Mouse (Mus musculus): ENCODE data around the gene Thg1l. TPM values are rescaled to one million over a fixed set of nuclear protein-coding genes. Genes with fewer than 3 reads are reported as not detected.
A peak's percentile ranks its signal among the peaks of the same experiment; 100 is the strongest.

The Thg1l gene
- polyA plus RNA-seq (2015; fragmentation: Nextera tagmentation; extraction: Ambion mirVana): 11.2 and 11.8 TPM in 2 replicates

DNA sequence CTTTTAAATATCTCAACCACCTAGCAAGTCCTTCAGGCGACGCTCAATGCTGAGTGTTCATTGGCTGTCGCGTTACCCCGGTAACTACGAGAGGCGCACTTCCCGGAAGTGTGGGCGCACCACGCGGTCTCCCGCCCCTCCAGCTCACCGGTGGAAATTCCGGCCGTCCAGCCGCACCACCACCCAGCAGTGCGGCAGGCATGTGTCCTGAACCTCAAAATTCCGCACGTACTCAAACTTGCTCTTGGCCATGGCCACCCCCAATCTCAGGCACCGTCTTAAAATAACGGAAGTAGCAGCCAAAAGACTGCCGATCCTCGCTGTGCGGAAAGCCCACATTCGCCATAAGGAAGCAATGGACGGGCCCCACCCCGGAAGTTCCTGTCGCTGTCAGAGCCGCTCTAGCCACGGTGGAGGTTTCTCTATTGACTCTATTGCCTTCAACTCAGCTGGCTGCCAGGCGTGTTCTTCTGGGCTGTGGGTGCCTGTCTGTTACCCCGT, at the start of gene Thg1l:
Gene Thg1l (minus strand): TSS at position 368 of the 501 bp plus-strand sequence.
- under 1% methylated on average over 32 of the region's 32 CpGs for WGBS
- H3K4me2 ChIP-seq: peak within 1 kb of the TSS; percentile 64
- H3K36me3 ChIP-seq: peaks cover 12% of the 10 kb centered on the region; the same call in 1 of the 2 replicates
- H3K27ac ChIP-seq: peak within 1 kb of the TSS; percentile 81
- no peaks in the 10 kb centered on the region for H3K27me3 ChIP-seq (replicated peaks)
- H3K4me3 ChIP-seq (replicated peaks): peak within 1 kb of the TSS; percentile 80
- ATAC-seq (ENCODE audit: insufficient read depth, low FRiP score, low read depth): peak; percentile 98
- no peak within 1 kb of the TSS for H3K9ac ChIP-seq
- H3K4me1 ChIP-seq: peaks cover 3% of the 10 kb centered on the region; the same call in 1 of the 2 replicates
- no peaks in the 10 kb centered on the region for H3K9me3 ChIP-seq

DNA sequence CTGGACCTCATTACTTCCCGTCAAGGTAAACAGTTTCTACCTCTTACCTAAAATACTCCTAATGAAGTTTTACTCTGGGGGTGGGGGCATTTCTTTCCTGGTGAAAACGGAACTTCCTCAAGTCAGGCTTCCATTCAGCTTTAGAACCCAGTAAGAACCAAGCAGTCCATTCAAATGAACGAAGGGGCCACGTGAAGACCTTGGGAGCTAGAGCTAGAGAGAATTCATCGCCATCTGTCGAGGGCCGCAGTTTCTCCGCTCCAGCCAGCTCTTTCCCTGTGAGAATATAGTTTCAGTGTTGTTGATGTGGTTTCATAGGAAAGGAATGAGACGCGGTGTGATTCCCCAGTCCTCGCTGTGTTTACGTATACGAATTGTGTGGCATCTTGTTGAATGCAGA, 36.8 kb upstream of the Thg1l start:
- Histone ChIP-seq H3K36me3 (no peaks in the 10 kb centered on the region), H3K9me3 (no peaks in the 10 kb centered on the region), H3K4me1 (0 out of 2 replicates have a peak, but pooled peaks cover 6% of the 10 kb centered on the region), H3K27me3 (replicated peaks) (no peaks in the 10 kb centered on the region), H3K9ac (no peak overlapping the region), H3K27ac (no peak overlapping the region), H3K4me3 (replicated peaks) (peak overlapping the region; percentile 32), H3K4me2 (peak overlapping the region; percentile 62)
- ATAC-seq (ENCODE audit: insufficient read depth, low FRiP score, low read depth): no peak
- 38% methylated on average over 13 of the region's 13 CpGs for WGBS

DNA sequence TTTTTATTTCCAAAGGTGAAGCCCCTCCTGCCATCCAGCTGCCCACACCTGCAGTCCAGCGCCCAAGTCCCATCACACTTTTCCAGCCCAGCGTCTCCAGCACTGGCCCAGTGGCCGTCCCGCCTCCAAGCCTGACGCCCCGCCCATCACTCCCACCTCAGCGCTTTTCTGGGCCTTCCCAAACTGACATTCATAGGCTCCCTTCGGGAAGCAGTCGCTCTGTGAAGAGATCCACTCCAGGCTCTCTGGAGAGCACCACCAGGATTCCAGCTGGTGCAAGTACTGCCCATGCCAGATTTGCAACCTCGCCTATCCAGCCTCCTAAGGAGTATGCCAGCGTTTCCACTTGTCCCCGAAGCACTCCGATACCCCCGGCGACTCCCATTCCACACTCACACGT, 36.3 kb upstream of the Thg1l start:
- peak overlapping the region; percentile 32 for H3K4me3 ChIP-seq (replicated peaks)
- no peak overlapping the region for H3K9ac ChIP-seq
- no peak; the same call in 1 of the 2 replicates for ATAC-seq (ENCODE audit: insufficient read depth, low FRiP score, low read depth)
- WGBS: 5% methylated on average over 16 of the region's 16 CpGs
- no peaks in the 10 kb centered on the region for H3K27me3 ChIP-seq (replicated peaks)
- H3K9me3 ChIP-seq: no peaks in the 10 kb centered on the region
- H3K4me1 ChIP-seq: 0 out of 2 replicates have a peak, but pooled peaks cover 6% of the 10 kb centered on the region
- no peak overlapping the region for H3K27ac ChIP-seq
- no peaks in the 10 kb centered on the region for H3K36me3 ChIP-seq
- H3K4me2 ChIP-seq: peak overlapping the region; percentile 62

DNA sequence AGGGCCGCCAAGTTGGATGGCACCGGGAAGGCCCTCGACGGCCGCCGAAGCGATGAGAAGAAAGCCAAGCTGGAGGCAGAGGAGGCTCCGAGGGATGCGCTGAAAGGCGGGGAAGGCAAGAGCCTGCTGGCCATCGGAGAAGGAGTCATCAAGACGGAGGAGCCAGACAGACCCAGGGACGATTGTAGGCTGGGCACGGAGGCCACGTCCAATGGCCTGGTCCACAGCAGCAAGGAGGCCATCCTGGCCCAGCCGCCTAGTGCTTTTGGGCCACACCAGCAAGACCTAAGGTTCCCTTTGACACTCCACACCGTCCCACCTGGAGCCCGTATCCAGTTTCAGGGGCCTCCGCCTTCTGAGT, 25.6 kb upstream of the Thg1l start:
- WGBS: 43% methylated on average over 19 of the region's 19 CpGs
- peak overlapping the region; percentile 64 for H3K4me3 ChIP-seq (replicated peaks)
- H3K9ac ChIP-seq: peak overlapping the region; percentile 81
- H3K27me3 ChIP-seq (replicated peaks): no peaks in the 10 kb centered on the region
- no peak for ATAC-seq (ENCODE audit: insufficient read depth, low FRiP score, low read depth)
- peak overlapping the region; percentile 93 for H3K4me2 ChIP-seq
- H3K27ac ChIP-seq: peak overlapping the region; percentile 16; the same call in 1 of the 2 replicates
- H3K4me1 ChIP-seq: peaks cover 14% of the 10 kb centered on the region; the same call in 1 of the 2 replicates
- no peaks in the 10 kb centered on the region for H3K9me3 ChIP-seq
- H3K36me3 ChIP-seq: no peaks in the 10 kb centered on the region

DNA sequence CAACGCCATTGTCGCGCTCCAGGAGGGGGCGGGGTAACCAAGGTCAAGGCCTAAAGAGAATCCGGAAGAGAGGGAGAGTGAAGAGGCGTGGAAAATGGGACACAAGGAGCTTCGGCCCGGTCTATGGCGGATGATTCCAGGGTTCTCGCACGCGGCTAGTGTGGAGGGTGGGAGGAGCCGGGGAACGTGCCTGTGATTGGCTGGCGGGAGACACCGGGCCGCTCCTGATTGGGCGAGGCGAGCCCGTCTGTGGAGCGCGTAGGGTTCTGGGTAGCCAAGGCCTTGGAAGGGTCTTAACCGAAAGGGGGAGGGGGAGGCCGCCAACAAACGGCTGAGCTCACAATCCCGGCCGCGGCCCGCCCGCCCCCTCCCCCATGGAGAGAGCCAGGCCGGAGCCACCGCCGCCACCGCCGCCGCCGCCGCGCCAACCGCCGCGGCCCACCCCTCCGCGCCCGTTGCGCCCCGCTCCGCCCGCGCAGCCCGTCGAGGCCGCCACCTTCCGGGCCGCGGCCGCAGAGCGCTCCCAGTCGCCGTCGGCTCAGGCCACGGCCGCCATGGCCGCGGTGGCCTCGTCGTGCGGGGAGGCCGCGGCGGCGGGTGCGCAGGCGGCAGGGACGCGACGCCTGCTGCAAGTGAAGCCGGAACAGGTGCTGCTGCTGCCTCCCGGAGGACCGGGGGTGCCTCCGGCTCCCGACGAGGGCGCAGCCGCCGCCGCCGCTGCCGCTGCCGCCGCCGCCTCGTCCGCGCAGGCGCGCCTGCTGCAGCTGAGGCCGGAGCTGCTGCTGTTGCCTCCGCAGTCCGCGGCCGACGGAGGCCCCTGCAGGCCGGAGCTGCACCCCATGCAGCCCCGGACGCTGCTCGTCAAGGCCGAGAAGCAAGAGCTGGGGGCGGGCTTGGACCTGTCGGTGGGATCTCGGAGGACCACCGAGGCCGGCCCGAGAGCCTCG, 24.9 kb upstream of the Thg1l start, which contains the start of gene Sox30:
Gene Sox30 (plus strand): TSS at position 365 of the 947 bp plus-strand sequence.
- ATAC-seq (ENCODE audit: insufficient read depth, low FRiP score, low read depth): peak; percentile 89
- H3K9ac ChIP-seq: peak within 1 kb of the TSS; percentile 81
- WGBS: 11% methylated on average over 101 of the region's 115 CpGs
- peak within 1 kb of the TSS; percentile 16 for H3K27ac ChIP-seq
- H3K9me3 ChIP-seq: no peaks in the 10 kb centered on the region
- peak within 1 kb of the TSS; percentile 64 for H3K4me3 ChIP-seq (replicated peaks)
- H3K4me2 ChIP-seq: peak within 1 kb of the TSS; percentile 93
- no peaks in the 10 kb centered on the region for H3K27me3 ChIP-seq (replicated peaks)
- H3K36me3 ChIP-seq: no peaks in the 10 kb centered on the region
- H3K4me1 ChIP-seq: peaks cover 14% of the 10 kb centered on the region; the same call in 1 of the 2 replicates

DNA sequence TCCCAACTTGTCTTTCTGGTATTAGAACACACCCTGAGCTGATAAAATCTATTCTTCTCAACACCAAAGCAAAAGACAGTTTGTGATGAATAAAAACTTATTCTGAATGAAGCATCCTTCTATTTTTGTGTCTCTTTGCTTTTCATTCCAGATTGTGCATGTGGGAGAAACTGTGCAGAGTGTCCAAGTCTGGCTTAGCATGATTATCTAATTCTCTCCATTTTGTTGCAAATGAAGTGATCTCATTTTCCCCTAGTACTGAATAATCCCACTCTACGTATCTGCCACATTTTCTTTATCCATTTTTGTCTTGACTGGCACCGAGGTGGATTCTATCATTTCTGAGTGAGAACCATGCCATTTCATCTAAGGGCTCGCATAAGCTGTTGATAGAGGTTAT, 20.8 kb upstream of the Thg1l start:
- H3K4me2 ChIP-seq: no peak overlapping the region
- H3K4me1 ChIP-seq: peaks cover 12% of the 10 kb centered on the region; the same call in 1 of the 2 replicates
- H3K27ac ChIP-seq: no peak overlapping the region
- WGBS: 78% methylated on average over 3 of the region's 3 CpGs
- no peaks in the 10 kb centered on the region for H3K36me3 ChIP-seq
- ATAC-seq (ENCODE audit: insufficient read depth, low FRiP score, low read depth): no peak
- no peak overlapping the region for H3K4me3 ChIP-seq (replicated peaks)
- H3K9ac ChIP-seq: no peak overlapping the region
- H3K9me3 ChIP-seq: no peaks in the 10 kb centered on the region
- H3K27me3 ChIP-seq (replicated peaks): no peaks in the 10 kb centered on the region

DNA sequence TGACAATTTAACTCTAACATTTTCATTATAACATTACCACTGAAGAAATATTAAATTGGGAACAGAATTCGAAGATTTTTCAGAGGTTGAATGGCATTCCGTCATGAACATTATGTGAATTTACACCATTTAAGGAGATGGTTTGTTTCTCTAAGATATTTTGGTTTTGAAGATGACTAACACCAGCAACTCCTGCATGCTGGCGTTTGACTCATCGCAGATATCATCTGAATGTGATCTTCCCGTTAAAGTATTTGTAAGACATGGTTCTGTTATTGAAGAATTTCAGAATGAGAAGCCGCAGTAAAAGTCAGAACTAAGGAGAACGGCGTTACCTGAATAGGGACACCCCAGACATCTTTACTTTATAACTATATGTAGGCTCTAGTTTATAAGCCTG, 19.2 kb upstream of the Thg1l start:
- no peak for ATAC-seq (ENCODE audit: insufficient read depth, low FRiP score, low read depth)
- Histone ChIP-seq H3K9ac (no peak overlapping the region), H3K27ac (no peak overlapping the region), H3K27me3 (replicated peaks) (no peaks in the 10 kb centered on the region), H3K4me1 (no peaks in the 10 kb centered on the region), H3K4me3 (replicated peaks) (no peak overlapping the region), H3K36me3 (no peaks in the 10 kb centered on the region), H3K4me2 (no peak overlapping the region), H3K9me3 (no peaks in the 10 kb centered on the region)
- 83% methylated on average over 8 of the region's 8 CpGs for WGBS

DNA sequence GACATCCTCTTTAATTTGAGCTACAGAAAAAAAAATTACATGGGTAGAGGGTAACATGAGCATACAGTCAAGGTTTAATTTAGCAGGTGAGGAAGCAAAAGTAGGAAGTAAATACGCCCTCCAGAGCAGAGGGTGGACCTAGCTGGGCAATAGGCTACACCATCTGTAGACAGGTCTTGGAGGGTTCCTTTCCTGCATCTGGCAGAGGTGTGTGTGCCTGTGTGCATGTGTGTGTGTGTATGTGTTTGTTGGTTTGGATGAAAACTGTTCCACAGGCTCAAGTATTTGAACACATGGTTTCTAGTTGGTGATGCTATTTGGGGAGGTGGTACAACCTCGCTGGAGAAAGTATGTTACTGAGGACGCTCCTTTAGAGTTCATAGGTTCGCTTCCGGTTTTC, 18.3 kb upstream of the Thg1l start:
- Histone ChIP-seq H3K27me3 (replicated peaks) (no peaks in the 10 kb centered on the region), H3K36me3 (no peaks in the 10 kb centered on the region), H3K4me3 (replicated peaks) (no peak overlapping the region), H3K9ac (no peak overlapping the region), H3K4me2 (no peak overlapping the region), H3K9me3 (no peaks in the 10 kb centered on the region), H3K4me1 (no peaks in the 10 kb centered on the region), H3K27ac (no peak overlapping the region)
- 84% methylated on average over 5 of the region's 5 CpGs for WGBS
- ATAC-seq (ENCODE audit: insufficient read depth, low FRiP score, low read depth): no peak

DNA sequence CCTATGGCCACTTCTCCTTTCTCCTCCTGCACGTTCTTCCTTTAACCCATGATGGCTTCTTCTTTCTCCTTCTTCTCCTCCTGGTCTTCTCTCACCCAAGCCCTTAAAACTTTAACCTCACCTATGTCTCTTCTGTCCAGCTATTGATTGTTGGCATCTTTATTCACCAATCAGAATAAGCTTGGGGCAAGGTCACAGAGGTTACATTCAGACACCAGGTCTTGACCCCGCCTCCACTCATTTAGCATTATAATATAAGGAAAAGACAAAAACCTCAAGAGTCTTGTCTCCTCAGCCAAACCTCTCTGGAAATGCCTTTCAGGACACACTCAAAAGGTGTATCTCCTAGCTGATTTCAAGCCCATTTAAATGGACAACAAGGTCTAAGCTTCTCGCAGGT, 13.2 kb upstream of the Thg1l start:
- ATAC-seq (ENCODE audit: insufficient read depth, low FRiP score, low read depth): no peak
- Histone ChIP-seq H3K4me3 (replicated peaks) (no peak overlapping the region), H3K4me2 (no peak overlapping the region), H3K9ac (no peak overlapping the region), H3K27me3 (replicated peaks) (no peaks in the 10 kb centered on the region), H3K36me3 (no peaks in the 10 kb centered on the region), H3K9me3 (no peaks in the 10 kb centered on the region), H3K27ac (no peak overlapping the region), H3K4me1 (no peaks in the 10 kb centered on the region)
- WGBS: 88% methylated on average over 3 of the region's 3 CpGs

DNA sequence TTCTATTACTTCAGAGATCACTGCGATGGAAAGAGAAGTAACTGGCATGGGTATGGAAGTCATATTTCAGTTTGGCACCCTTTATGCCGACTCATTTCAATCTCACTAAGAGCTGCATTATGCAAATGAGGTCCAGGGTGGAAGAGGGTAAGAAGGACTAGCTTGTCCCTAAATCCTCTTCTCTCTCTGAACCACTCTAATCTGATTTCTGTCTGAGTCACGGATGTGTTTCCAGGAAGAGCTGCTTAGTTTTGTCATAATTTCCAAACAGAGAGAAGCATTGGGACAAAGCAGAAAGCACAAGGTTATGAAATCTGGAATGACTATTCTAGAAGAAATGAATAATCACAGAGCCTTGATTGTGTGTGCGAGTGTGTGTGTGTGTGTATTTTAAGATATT, 11.6 kb upstream of the Thg1l start:
- H3K9ac ChIP-seq: no peak overlapping the region
- WGBS: 76% methylated on average over 4 of the region's 4 CpGs
- H3K9me3 ChIP-seq: no peaks in the 10 kb centered on the region
- no peaks in the 10 kb centered on the region for H3K36me3 ChIP-seq
- H3K27ac ChIP-seq: no peak overlapping the region
- no peak for ATAC-seq (ENCODE audit: insufficient read depth, low FRiP score, low read depth)
- no peak overlapping the region for H3K4me2 ChIP-seq
- no peak overlapping the region for H3K4me3 ChIP-seq (replicated peaks)
- H3K4me1 ChIP-seq: no peaks in the 10 kb centered on the region
- H3K27me3 ChIP-seq (replicated peaks): no peaks in the 10 kb centered on the region

DNA sequence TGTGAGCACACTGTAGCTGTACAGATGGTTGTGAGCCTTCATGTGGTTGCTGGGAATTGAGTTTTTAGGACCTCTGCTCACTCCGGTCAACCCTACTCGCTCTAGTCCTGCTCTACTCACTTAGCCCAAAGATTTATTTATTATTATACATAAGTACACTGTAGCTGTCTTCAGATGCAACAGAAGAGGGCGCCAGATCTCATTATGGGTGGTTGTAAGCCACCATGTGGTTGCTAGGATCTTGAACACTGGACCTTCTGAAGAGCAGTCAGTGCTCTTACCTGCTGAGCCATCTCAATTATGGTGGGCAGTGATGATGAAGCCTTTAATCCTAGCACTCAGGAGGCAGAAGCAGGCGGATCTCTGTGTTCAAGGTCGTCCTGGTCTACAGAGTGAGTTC, 4.7 kb upstream of the Thg1l start:
- no peak overlapping the region for H3K4me3 ChIP-seq (replicated peaks)
- H3K27ac ChIP-seq: no peak overlapping the region
- H3K4me1 ChIP-seq: no peaks in the 10 kb centered on the region
- no peaks in the 10 kb centered on the region for H3K27me3 ChIP-seq (replicated peaks)
- H3K36me3 ChIP-seq: no peaks in the 10 kb centered on the region
- no peak overlapping the region for H3K4me2 ChIP-seq
- 83% methylated on average over 5 of the region's 5 CpGs for WGBS
- ATAC-seq (ENCODE audit: insufficient read depth, low FRiP score, low read depth): no peak
- no peak overlapping the region for H3K9ac ChIP-seq
- no peaks in the 10 kb centered on the region for H3K9me3 ChIP-seq

DNA sequence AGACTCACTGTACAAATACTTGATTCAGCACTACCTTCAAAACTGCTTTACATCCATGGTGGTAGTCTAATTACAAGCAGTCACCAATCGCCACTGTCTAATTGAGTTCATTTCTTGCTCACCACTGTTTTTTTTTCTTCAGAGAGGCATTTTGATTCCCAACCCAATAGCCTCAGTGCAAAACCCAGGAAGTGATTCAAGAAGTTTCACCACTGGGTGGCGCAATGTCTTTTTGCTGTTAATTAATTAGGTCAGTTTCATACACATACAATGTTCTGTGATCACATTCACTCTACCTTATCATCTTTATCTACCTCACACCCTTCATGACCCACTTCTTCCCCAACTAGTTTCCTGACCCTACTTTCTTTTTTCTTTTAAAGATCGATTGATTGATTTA, 4.3 kb upstream of the Thg1l start:
- ATAC-seq (ENCODE audit: insufficient read depth, low FRiP score, low read depth): no peak
- Histone ChIP-seq H3K4me2 (no peak overlapping the region), H3K27ac (no peak overlapping the region), H3K4me3 (replicated peaks) (no peak overlapping the region), H3K27me3 (replicated peaks) (no peaks in the 10 kb centered on the region), H3K36me3 (no peaks in the 10 kb centered on the region), H3K9ac (no peak overlapping the region), H3K9me3 (no peaks in the 10 kb centered on the region), H3K4me1 (peaks cover 3% of the 10 kb centered on the region; the same call in 1 of the 2 replicates)
- 79% methylated on average over 3 of the region's 3 CpGs for WGBS
